8 mouse cellular contexts compared by ENCODE assay signal in the genomic region with DNA sequence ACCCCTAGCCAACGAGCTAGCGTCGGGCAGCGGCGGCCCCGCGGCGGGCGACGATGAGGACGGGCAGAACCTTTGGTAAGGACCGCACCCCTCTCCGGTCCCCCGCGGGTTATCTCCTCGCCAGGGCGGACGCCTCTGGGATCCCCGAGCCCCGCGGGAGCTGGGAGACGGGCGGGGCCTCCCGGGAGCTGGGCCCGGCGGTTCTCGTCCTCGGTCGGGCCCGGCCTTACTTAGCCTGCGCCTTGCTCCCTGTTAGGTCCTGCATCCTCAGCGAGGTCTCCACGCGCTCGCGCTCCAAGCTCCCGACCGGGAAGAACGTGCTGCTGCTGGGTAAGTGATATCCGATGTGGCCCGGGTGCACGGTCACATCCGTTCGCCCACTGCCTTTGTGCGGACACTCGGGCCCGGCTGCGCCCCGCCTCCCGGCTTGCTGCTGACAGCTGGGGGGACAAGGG. TPM values are rescaled to one million over a fixed set of nuclear protein-coding genes. Genes with fewer than 3 reads are reported as not detected.
A peak's percentile ranks its signal among the peaks of the same experiment; 100 is the strongest.
DNase-seq lines count a peak whose midpoint lies in the region; ATAC-seq lines count a peak whose summit lies in the region.

No protein-coding gene starts in this region.

- no peaks in the 10 kb centered on the region for H3K27me3 ChIP-seq in kidney, embryonic 14.5 days (ENCODE audit: control insufficient read depth, insufficient read depth, low read length)
- H3K27me3 ChIP-seq in forebrain, embryonic 13.5 days = no peaks in the 10 kb centered on the region
- no peaks in the 10 kb centered on the region for H3K27me3 ChIP-seq in limb, embryonic 13.5 days
- H3K27me3 ChIP-seq in midbrain, embryonic 16.5 days (ENCODE audit: control insufficient read depth, insufficient read depth, low read depth, low read length) = no peaks in the 10 kb centered on the region

- no peak for DNase-seq in kidney, adult 18-20 months
- peak; percentile 39 for DNase-seq in R1 (ENCODE audit: low read depth, low spot score)
- DNase-seq in gastrocnemius, adult 8-10 months (ENCODE audit: low spot score in 2 of 2) = no peak
- no peak for DNase-seq in adrenal gland, adult (ENCODE audit: inconsistent age in 2 of 2, low spot score in 1 of 2)

- H3K9ac ChIP-seq in kidney, embryonic 14.5 days (ENCODE audit: low read depth, low read length) = peak overlapping the region; percentile 91
- peak overlapping the region; percentile 95 for H3K9ac ChIP-seq in forebrain, embryonic 13.5 days
- H3K9ac ChIP-seq in limb, embryonic 13.5 days = peak overlapping the region; percentile 94
- peak overlapping the region; percentile 80 for H3K9ac ChIP-seq in midbrain, embryonic 16.5 days (ENCODE audit: low read depth, low read length)

- H3K9me3 ChIP-seq in kidney, embryonic 14.5 days (ENCODE audit: control insufficient read depth, low read length) = no peaks in the 10 kb centered on the region
- no peaks in the 10 kb centered on the region for H3K9me3 ChIP-seq in forebrain, embryonic 13.5 days (replicated peaks)
- H3K9me3 ChIP-seq in limb, embryonic 13.5 days = no peaks in the 10 kb centered on the region
- H3K9me3 ChIP-seq in midbrain, embryonic 16.5 days (replicated peaks; ENCODE audit: control insufficient read depth, low read length, poor library complexity, severe bottlenecking) = no peaks in the 10 kb centered on the region

- H3K4me1 ChIP-seq in kidney, embryonic 14.5 days (ENCODE audit: control insufficient read depth, insufficient read depth, low read length) = 0 out of 2 replicates have a peak, but pooled peaks cover 3% of the 10 kb centered on the region
- H3K4me1 ChIP-seq in forebrain, embryonic 13.5 days = peaks cover 29% of the 10 kb centered on the region
- H3K4me1 ChIP-seq in limb, embryonic 13.5 days = peaks cover 24% of the 10 kb centered on the region
- H3K4me1 ChIP-seq in midbrain, embryonic 16.5 days (ENCODE audit: control insufficient read depth, insufficient read depth, low read length) = peaks cover 29% of the 10 kb centered on the region

- WGBS in kidney, embryonic 14.5 days = under 1% methylated on average over 50 of the region's 50 CpGs
- 1% methylated on average over 41 of the region's 50 CpGs for WGBS in forebrain, embryonic 13.5 days
- WGBS in limb, embryonic 13.5 days = 0% methylated on average over 39 of the region's 50 CpGs
- under 1% methylated on average over 50 of the region's 50 CpGs for WGBS in midbrain, embryonic 16.5 days

- peak overlapping the region; percentile 88 for H3K4me2 ChIP-seq in kidney, embryonic 14.5 days (replicated peaks; ENCODE audit: low read depth, low read length)
- peak overlapping the region; percentile 80 for H3K4me2 ChIP-seq in forebrain, embryonic 13.5 days
- H3K4me2 ChIP-seq in limb, embryonic 13.5 days (replicated peaks) = peak overlapping the region; percentile 93
- peak overlapping the region; percentile 85 for H3K4me2 ChIP-seq in midbrain, embryonic 16.5 days (ENCODE audit: low read length)

- peak; percentile 63 for ATAC-seq in kidney, embryonic 14.5 days (ENCODE audit: low FRiP score, low TSS enrichment)
- peak; percentile 79 for ATAC-seq in forebrain, embryonic 13.5 days
- peak; percentile 57 for ATAC-seq in limb, embryonic 13.5 days (ENCODE audit: low FRiP score, low read depth)
- ATAC-seq in midbrain, embryonic 16.5 days = peak; percentile 78

- H3K27ac ChIP-seq in kidney, embryonic 14.5 days (ENCODE audit: low read depth, low read length) = peak overlapping the region; percentile 78
- H3K27ac ChIP-seq in forebrain, embryonic 13.5 days = peak overlapping the region; percentile 96
- H3K27ac ChIP-seq in limb, embryonic 13.5 days = peak overlapping the region; percentile 81
- peak overlapping the region; percentile 98 for H3K27ac ChIP-seq in midbrain, embryonic 16.5 days (ENCODE audit: low read length)

- H3K4me3 ChIP-seq in kidney, embryonic 14.5 days (ENCODE audit: low read length) = peak overlapping the region; percentile 84
- peak overlapping the region; percentile 93 for H3K4me3 ChIP-seq in forebrain, embryonic 13.5 days
- peak overlapping the region; percentile 93 for H3K4me3 ChIP-seq in limb, embryonic 13.5 days
- peak overlapping the region; percentile 54 for H3K4me3 ChIP-seq in midbrain, embryonic 16.5 days (ENCODE audit: low read depth, low read length)

- peaks cover 10% of the 10 kb centered on the region; the same call in 1 of the 2 replicates for H3K36me3 ChIP-seq in kidney, embryonic 14.5 days (ENCODE audit: control insufficient read depth, insufficient read depth, low read length)
- peaks cover 16% of the 10 kb centered on the region for H3K36me3 ChIP-seq in forebrain, embryonic 13.5 days (ENCODE audit: poor library complexity, severe bottlenecking)
- H3K36me3 ChIP-seq in limb, embryonic 13.5 days = peaks cover 22% of the 10 kb centered on the region
- H3K36me3 ChIP-seq in midbrain, embryonic 16.5 days (ENCODE audit: control insufficient read depth, insufficient read depth, low read length) = peaks cover 9% of the 10 kb centered on the region; the same call in 1 of the 2 replicates

RNA-seq across cellular contexts. Expression of gene Dync1li1, which starts 0.4 kb away (rescaled TPM):
- polyA plus RNA-seq in kidney, embryonic 14.5 days (2014; fragmentation: Nextera tagmentation; extraction: Ambion mirVana) = 37.7 and 55.9 TPM in 2 replicates
- polyA plus RNA-seq in forebrain, embryonic 13.5 days (2015; fragmentation: Nextera tagmentation; extraction: Ambion mirVana) = 100 and 108 TPM in 2 replicates
- 65.7 and 67.8 TPM in 2 replicates for polyA plus RNA-seq in limb, embryonic 13.5 days (2015; fragmentation: Nextera tagmentation; extraction: Ambion mirVana)
- polyA plus RNA-seq in midbrain, embryonic 16.5 days (2015; fragmentation: Nextera tagmentation; extraction: Ambion mirVana) = 118 and 130 TPM in 2 replicates
- total RNA-seq in gastrocnemius, adult 8-10 months (2022) = 10 to 100 TPM; 33.7 to 37.2 (median 35.5) TPM

RNA-seq across cellular contexts. Expression of gene Cmtm6, which starts 41.9 kb away (rescaled TPM):
- 25.0 and 53.0 TPM in 2 replicates for polyA plus RNA-seq in kidney, embryonic 14.5 days (2014; fragmentation: Nextera tagmentation; extraction: Ambion mirVana)
- polyA plus RNA-seq in forebrain, embryonic 13.5 days (2015; fragmentation: Nextera tagmentation; extraction: Ambion mirVana) = 23.3 and 23.6 TPM in 2 replicates
- polyA plus RNA-seq in limb, embryonic 13.5 days (2015; fragmentation: Nextera tagmentation; extraction: Ambion mirVana) = 28.9 and 32.0 TPM in 2 replicates
- 18.7 TPM in 2 replicates for polyA plus RNA-seq in midbrain, embryonic 16.5 days (2015; fragmentation: Nextera tagmentation; extraction: Ambion mirVana)
- total RNA-seq in gastrocnemius, adult 8-10 months (2022) = 1 to 10 TPM; 4.1 to 5.2 (median 4.5) TPM

RNA-seq across cellular contexts. Expression of gene Cnot10, which starts 49.0 kb away (rescaled TPM):
- polyA plus RNA-seq in kidney, embryonic 14.5 days (2014; fragmentation: Nextera tagmentation; extraction: Ambion mirVana) = 41.8 and 74.7 TPM in 2 replicates
- polyA plus RNA-seq in forebrain, embryonic 13.5 days (2015; fragmentation: Nextera tagmentation; extraction: Ambion mirVana) = 56.8 and 66.4 TPM in 2 replicates
- polyA plus RNA-seq in limb, embryonic 13.5 days (2015; fragmentation: Nextera tagmentation; extraction: Ambion mirVana) = 75.1 and 75.9 TPM in 2 replicates
- 54.0 and 59.3 TPM in 2 replicates for polyA plus RNA-seq in midbrain, embryonic 16.5 days (2015; fragmentation: Nextera tagmentation; extraction: Ambion mirVana)
- total RNA-seq in gastrocnemius, adult 8-10 months (2022) = 10 to 100 TPM; 13.6 to 18.4 (median 15.9) TPM
